Mouse (Mus musculus) T-helper 1 cell (primary cell): ENCODE data around the gene Slc39a11.

Experiments used
- in situ Hi-C: fragments of 300-600 bp; cut with MboI, MseI; formaldehyde crosslinking; loops from one replicate; pipeline ENCODE4 v1.15.1; 2025; ENCODE audit warnings: high pct_unique_total_duplicates

The Slc39a11 gene

GRCm38 (mm10) chr11:113468016-113468415, 181.9 kb downstream of the Slc39a11 start:
- in situ Hi-C loops = no loop called here

- in situ Hi-C loops = no loop called here
Observed at GRCm38 (mm10) chr11:113467313-113467811, 182.5 kb downstream of the Slc39a11 start.

DNA sequence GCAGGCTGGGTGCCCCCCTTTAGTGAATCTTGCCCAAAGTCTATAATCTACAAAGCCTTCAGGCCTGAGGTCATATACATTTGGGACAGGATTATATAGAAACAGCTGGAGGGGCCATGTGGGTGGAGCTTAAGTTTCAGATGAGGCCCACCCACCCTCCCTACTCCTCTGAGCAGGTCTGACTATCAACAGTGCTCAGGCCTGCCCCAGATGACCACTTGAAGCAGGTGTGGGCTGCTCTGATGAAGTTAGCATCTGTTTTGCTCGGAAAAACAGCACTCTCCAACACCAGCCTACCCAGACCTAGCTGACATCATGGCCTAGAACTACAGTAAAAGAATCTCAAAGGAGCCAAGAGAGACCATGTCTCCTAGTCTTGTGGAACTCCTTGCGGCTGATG, 189.8 kb downstream of the Slc39a11 start:
- in situ Hi-C loops = no loop called here

GRCm38 (mm10) chr11:113458582-113459210, 191.2 kb downstream of the Slc39a11 start:
- in situ Hi-C loops = no loop called here

DNA sequence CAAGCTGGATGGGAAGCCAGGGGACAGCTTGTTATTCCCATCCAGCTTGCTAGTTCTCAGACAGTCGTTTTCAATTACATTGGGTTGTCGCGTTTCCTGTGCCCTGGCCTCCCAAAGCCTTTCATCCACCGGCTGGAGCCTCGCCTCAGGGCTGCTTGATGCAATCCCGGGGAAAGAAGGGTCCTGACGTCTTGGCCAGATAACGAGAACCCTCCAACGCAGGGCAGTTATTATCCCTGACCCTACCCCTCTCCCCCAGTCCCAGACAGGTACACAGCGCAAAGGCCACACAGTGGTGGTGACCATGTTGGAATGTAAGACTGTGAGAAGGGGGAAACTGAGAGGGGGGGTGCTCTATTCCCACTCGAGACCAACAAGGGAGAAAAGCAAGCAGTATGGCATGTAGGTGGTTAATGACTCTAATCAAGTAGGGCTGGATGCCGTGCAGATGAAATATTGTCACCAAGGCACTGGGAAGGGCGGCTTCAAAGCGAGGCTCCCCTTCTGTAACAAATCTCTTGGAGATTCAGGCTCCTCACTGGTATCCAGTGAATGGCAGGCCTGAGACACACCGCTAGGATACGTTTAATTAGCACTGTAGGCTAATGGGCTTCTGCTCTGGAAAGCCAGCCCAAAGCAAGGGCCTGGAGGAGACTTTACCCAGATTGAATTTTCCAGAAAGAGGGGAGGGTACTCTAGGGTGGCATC, 196.9 kb downstream of the Slc39a11 start:
- in situ Hi-C loops = no loop called here

GRCm38 (mm10) chr11:113451301-113451700, 198.6 kb downstream of the Slc39a11 start:
- in situ Hi-C loops = no loop called here

DNA sequence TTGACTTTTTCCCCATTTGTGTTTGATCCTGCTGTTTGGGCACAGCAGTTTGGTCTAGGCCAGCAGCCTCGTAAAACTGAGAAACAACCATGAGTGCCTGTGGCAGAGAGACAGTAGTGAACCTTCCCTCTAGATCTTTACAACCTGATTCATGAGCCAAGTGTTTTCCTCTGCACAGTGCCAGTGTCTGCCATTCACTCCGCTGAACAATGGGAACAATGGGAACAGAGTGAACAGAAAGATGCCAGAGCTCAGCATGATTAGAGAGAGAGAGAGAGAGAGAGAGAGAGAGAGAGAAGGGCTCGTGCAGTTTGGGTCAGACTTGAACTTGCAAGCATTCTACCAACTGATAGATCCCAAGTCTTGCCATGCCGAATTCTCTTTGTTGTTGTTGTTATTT, 199.2 kb downstream of the Slc39a11 start:
- in situ Hi-C loops = no loop called here

GRCm38 (mm10) chr11:113450028-113450427, 199.9 kb downstream of the Slc39a11 start:
- in situ Hi-C loops = no loop called here

DNA sequence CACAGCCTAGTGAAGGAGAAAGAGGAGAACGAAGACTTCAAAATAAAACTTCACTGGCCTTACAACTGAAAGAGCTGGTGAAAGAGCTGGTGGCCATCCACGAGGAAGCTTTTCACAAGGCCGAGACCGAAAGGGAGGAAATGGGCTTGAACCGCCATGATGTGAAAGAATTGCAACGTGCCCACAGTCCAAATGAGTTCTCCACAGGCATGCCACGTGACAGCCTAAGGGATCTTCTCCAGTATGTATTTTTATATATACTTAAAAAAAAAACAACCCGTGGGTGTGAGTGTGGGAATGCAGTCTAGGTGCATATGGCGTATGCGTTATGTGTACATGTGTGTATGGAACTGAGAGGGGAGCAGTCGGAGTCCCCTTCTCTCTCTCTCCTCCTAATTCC, 207.8 kb downstream of the Slc39a11 start:
- in situ Hi-C loops = no loop called here

DNA sequence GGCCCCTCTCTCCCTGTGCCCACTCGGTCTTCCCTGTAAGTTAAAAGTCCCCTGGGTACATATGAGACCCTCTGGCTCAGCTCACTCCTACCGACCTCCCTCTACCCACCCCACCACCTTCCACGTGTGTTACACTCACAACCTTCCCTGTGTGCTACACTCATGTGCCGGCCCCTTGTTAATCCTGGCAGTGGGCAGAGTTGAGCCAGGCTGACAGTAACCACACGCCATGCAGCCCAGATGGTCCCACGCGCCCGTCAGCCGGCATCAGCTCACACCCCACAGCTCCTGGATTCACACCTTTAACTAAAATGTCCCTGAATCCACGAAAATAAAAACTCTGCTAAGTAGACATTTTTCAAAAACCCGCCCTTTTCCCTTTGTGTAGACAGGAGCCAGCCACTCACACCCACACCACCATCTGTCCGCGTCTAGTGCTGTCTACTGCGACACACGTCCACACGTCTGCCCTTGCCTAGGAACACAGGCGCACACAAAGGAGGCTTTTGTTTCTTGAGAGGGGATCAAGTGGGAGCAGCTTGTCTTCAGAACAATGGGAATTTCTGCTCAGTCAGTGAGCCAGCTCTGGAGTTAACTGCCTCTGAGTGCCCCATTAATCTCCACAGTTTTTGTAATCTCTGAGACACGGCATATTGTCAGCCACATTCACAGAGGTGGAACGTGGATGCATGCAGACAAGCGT, 210.4 kb downstream of the Slc39a11 start:
- in situ Hi-C loops = no loop called here

DNA sequence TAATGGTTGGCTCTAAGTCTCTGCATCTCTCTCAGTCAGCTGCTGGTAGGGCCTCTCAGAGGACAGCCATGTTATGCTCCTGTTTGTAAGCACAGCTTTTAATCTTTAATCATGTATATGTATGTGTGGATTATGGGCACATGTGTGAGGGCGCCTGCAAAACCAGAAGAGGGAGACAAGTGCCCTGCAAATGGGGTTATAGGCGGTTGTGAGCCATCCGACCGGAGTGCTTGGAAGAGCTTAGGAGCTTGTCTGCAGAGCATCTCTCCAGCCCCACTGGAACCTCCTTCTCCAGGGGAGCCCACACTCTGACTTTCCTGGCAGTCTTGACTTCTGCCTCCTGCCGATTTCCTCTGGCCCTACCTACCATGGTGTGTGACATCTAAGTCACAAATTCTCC, 211.0 kb downstream of the Slc39a11 start:
- in situ Hi-C loops = no loop called here

DNA sequence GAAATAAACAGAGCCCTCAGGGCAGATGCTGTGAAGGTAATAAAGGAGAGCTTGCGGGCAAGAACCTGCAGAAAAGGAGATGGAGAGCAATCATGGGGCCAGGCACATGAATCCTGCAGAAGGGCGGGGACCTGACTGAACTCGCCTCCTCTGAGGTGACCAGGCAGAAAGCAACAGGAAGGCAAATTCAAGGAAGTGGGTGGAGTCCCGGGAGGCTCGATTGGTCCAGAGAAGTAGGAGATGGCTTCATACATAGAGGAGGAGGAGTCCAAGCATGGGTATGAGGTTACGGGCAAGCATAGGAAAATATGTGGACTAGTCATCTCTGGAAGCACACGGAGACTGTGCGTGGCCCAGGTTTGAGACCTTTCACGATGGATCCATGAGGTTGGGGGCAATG, 212.5 kb downstream of the Slc39a11 start:
- in situ Hi-C loops = no loop called here

GRCm38 (mm10) chr11:113436299-113436698, 213.6 kb downstream of the Slc39a11 start:
- in situ Hi-C loops = no loop called here

- in situ Hi-C loops = no loop called here
Observed at GRCm38 (mm10) chr11:113435696-113436095, 214.2 kb downstream of the Slc39a11 start.

DNA sequence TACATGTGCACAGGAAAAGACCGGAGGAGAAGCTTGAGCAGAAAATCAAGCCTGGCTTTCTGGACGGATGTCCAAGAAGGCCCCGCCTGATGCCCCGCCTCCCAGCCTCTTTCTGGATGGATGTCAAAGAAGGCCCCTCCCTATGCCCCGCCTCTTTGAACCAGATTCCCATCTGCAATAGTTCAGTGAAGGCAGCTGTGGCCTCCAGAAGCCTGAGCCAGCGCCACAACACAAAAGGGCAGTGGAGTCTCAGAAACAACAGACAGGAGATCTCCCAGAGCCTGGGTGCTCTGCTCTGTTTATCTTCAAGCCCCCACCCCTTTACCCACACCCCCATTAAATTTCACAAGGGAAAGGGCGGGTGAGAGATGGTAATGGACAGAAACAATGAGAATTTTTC, 218.7 kb downstream of the Slc39a11 start:
- in situ Hi-C loops = no loop called here

- in situ Hi-C loops = no loop called here
Observed at GRCm38 (mm10) chr11:113425882-113426281, 224.0 kb downstream of the Slc39a11 start.

DNA sequence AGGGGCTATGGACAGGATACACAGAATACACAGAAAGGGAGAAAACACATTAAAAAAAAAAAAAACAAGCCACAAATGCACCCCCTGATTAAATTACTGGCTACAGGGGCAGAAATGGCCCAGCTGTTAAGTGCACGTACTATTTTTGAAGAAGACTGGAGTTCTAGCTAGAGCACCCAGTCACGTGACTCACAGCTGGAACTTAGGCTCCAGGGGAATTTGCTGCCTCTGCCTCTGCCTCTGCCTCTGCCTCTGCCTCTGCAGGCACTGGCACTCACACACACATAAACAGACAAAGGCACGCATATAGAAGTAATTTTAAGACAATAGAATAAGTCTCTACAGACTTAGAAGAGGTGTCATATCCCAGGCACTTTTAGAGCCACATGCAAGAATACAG, 224.4 kb downstream of the Slc39a11 start:
- in situ Hi-C loops = no loop called here

GRCm38 (mm10) chr11:113424765-113425164, 225.1 kb downstream of the Slc39a11 start:
- in situ Hi-C loops = no loop called here

DNA sequence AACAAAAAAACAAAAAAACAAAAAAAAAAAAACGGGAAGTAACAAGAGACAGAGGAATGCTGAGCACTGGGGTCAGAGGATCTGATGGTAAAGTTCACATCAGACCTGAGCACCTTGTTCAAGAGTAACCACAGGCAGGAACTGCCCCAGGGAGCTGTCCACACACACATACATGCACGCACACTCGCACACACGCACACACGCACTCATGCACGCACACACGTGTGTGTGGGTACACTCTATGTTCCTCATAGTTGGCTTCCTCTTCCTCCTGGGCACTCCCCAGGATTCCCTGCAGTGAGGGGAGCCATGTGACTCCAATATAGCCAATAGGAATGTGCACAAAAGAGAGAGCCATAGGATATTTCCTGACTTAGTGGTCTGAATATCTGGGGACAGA, 227.3 kb downstream of the Slc39a11 start:
- in situ Hi-C loops = no loop called here

- in situ Hi-C loops = loop anchor here (5.0 kb wide), 1 partner anchor 242 kb away; no protein-coding TSS in a partner anchor
Observed at GRCm38 (mm10) chr11:113418921-113419655, 230.8 kb downstream of the Slc39a11 start.

DNA sequence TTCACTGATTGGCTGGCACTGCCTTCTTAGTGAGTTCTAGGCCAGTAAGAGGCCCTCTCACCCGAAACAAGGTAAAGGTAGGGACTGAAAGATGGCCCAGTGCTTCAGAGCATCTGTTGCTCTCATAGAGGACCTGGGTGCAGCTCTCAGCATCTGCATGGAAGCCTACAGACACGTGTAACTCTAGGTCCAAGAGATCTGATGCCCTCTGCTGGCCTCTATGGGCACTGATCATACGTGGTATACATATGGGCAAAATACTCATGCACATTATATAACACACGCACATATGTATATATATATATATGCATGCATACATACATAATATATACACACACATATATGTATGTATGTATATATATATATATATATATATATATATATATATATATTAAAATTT, 231.9 kb downstream of the Slc39a11 start:
- in situ Hi-C loops = loop anchor here (5.0 kb wide), 1 partner anchor 241 kb away; no protein-coding TSS in a partner anchor

DNA sequence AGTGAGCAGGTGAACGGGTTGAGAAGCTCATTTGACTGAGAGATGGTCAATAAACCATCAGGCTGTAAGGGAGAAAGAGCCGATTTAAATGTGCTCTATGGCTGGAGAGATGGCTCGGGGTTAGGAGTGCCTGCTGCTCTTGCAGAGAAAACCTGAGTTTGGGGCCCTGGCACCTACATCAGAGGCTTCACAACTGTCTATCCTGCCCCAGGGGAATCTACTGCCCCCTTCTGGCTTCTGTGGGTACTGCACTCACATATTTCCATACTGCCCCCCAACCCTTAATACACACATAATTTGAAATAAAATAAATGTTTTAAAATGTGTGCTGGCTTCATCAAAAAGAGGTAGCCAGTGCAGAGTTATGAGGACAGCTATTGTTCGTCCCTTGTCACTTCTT, 237.3 kb downstream of the Slc39a11 start:
- in situ Hi-C loops = no loop called here
